Mouse (Mus musculus): ENCODE measurements around the gene Adamtsl4. TPM values are rescaled to one million over a fixed set of nuclear protein-coding genes. Genes with fewer than 3 reads are reported as not detected.

Gene Adamtsl4
- polyA plus RNA-seq, 1 experiment: 18.9 TPM

- H3K4me3 ChIP-seq (ENCODE audit: insufficient read depth, low read length): no peak overlapping the region
- TF ChIP-seq CTCF (IDR thresholded peaks at IDR 0.05; ENCODE audit: borderline replicate concordance, insufficient read depth, low read length): no peak
- no peak for TF ChIP-seq POLR2A (IDR thresholded peaks at IDR 0.05; ENCODE audit: low read depth, low read length)
- H3K4me1 ChIP-seq (ENCODE audit: control insufficient read depth, insufficient read depth, low read length): no peaks in the 10 kb centered on the region; the same call in 1 of the 2 replicates
- H3K27ac ChIP-seq (ENCODE audit: insufficient read depth, low read length): no peak overlapping the region
Observed at GRCm38 (mm10) chr3:95629755-95630154, 58.0 kb downstream of the Adamtsl4 start.

- H3K4me1 ChIP-seq (ENCODE audit: control insufficient read depth, insufficient read depth, low read length): no peaks in the 10 kb centered on the region; the same call in 1 of the 2 replicates
- H3K27ac ChIP-seq (ENCODE audit: insufficient read depth, low read length): no peak overlapping the region
- no peak overlapping the region for H3K4me3 ChIP-seq (ENCODE audit: insufficient read depth, low read length)
- TF ChIP-seq CTCF (IDR thresholded peaks at IDR 0.05; ENCODE audit: borderline replicate concordance, insufficient read depth, low read length): no peak
- TF ChIP-seq POLR2A (IDR thresholded peaks at IDR 0.05; ENCODE audit: low read depth, low read length): no peak
Observed at GRCm38 (mm10) chr3:95627763-95628162, 60.0 kb downstream of the Adamtsl4 start.

Other genes starting within 250 kb of the Adamtsl4 start
- gene Ctsk, start 188.7 kb downstream of the Adamtsl4 start, polyA plus RNA-seq (2011; ENCODE audit: insufficient read length, low read depth, missing spikeins): 60.5 and 72.7 TPM in 2 replicates
- gene Ctss, start 161.1 kb downstream of the Adamtsl4 start, polyA plus RNA-seq (2011; ENCODE audit: insufficient read length, low read depth, missing spikeins): 0.60 and 5.1 TPM in 2 replicates
- gene Hormad1, start 128.2 kb downstream of the Adamtsl4 start, polyA plus RNA-seq (2011; ENCODE audit: insufficient read length, low read depth, missing spikeins): not detected in 2 replicates
- 20.7 and 27.6 TPM in 2 replicates for gene Golph3l, start 99.0 kb downstream of the Adamtsl4 start, polyA plus RNA-seq (2011; ENCODE audit: insufficient read length, low read depth, missing spikeins)
- gene Ensa, start 62.9 kb downstream of the Adamtsl4 start, polyA plus RNA-seq (2011; ENCODE audit: insufficient read length, low read depth, missing spikeins): 71.5 and 86.4 TPM in 2 replicates
- 109 and 118 TPM in 2 replicates for gene Mcl1, start 29.1 kb downstream of the Adamtsl4 start, polyA plus RNA-seq (2011; ENCODE audit: insufficient read length, low read depth, missing spikeins)
- 155 and 327 TPM in 2 replicates for gene Ecm1, start 51.7 kb upstream of the Adamtsl4 start, polyA plus RNA-seq (2011; ENCODE audit: insufficient read length, low read depth, missing spikeins)
- gene Tars2, start 72.3 kb upstream of the Adamtsl4 start, polyA plus RNA-seq (2011; ENCODE audit: insufficient read length, low read depth, missing spikeins): 36.7 and 37.5 TPM in 2 replicates
- gene Rprd2, start 130.9 kb upstream of the Adamtsl4 start, polyA plus RNA-seq (2011; ENCODE audit: insufficient read length, low read depth, missing spikeins): 32.2 and 37.1 TPM in 2 replicates
- 37.4 and 37.7 TPM in 2 replicates for gene Prpf3, start 168.0 kb upstream of the Adamtsl4 start, polyA plus RNA-seq (2011; ENCODE audit: insufficient read length, low read depth, missing spikeins)
- gene Mrps21, start 183.6 kb upstream of the Adamtsl4 start, polyA plus RNA-seq (2011; ENCODE audit: insufficient read length, low read depth, missing spikeins): 171 and 236 TPM in 2 replicates
- 4.3 and 7.8 TPM in 2 replicates for gene Ciart, start 194.3 kb upstream of the Adamtsl4 start, polyA plus RNA-seq (2011; ENCODE audit: insufficient read length, low read depth, missing spikeins)
- 18.7 and 23.6 TPM in 2 replicates for gene BC028528, start 204.1 kb upstream of the Adamtsl4 start, polyA plus RNA-seq (2011; ENCODE audit: insufficient read length, low read depth, missing spikeins)
- 63.3 and 79.1 TPM in 2 replicates for gene Aph1a, start 206.1 kb upstream of the Adamtsl4 start, polyA plus RNA-seq (2011; ENCODE audit: insufficient read length, low read depth, missing spikeins)
- gene Car14, start 216.8 kb upstream of the Adamtsl4 start, polyA plus RNA-seq (2011; ENCODE audit: insufficient read length, low read depth, missing spikeins): not detected in 2 replicates
- 161 and 235 TPM in 2 replicates for gene Anp32e, start 241.3 kb upstream of the Adamtsl4 start, polyA plus RNA-seq (2011; ENCODE audit: insufficient read length, low read depth, missing spikeins)

Data from embryonic fibroblast, embryonic 13.5 days (primary cell).